Mouse (Mus musculus): ENCODE measurements at regions not wholly inside any gene's neighbourhood (a gene's known extent, or its start where the extent isn't known, plus 50 kb on each side); places are given as distances from the start of the nearest gene placed in this dataset.
"Not testable (repeated sequence)": the region's sequence is repeated elsewhere in the genome, so short reads cannot be mapped to it uniquely, and the experiment has no call there.

GRCm38 (mm10) chr17:9278046-9278445 lies 143.8 kb upstream of the Gm17728 start:
- DNase-seq (ENCODE audit: low spot score) = not testable (repeated sequence)

GRCm38 (mm10) chr17:9279481-9279880 lies 142.4 kb upstream of the Gm17728 start:
- no peak for DNase-seq (ENCODE audit: low spot score)

DNA sequence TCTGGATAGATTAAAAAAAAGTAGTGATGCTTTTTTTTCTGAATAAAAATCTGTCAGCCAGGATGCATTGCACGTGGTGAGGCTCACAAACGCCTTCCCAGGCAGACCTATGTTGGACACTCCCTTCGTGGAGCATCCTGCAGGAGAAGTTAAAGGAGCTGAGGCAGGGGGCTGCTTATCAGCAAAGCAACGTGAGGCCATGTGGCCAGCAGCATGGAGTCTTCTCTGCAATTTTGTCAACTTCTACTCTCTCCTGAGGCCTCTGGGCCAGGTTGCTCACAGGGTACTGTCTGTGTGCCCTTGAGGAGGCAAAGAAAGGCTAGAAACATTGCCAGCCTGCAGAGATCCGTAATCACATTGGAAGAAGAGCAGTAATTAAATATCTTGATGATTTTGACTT lies 140.0 kb upstream of the Gm17728 start:
- no peak for DNase-seq (ENCODE audit: low spot score)

DNA sequence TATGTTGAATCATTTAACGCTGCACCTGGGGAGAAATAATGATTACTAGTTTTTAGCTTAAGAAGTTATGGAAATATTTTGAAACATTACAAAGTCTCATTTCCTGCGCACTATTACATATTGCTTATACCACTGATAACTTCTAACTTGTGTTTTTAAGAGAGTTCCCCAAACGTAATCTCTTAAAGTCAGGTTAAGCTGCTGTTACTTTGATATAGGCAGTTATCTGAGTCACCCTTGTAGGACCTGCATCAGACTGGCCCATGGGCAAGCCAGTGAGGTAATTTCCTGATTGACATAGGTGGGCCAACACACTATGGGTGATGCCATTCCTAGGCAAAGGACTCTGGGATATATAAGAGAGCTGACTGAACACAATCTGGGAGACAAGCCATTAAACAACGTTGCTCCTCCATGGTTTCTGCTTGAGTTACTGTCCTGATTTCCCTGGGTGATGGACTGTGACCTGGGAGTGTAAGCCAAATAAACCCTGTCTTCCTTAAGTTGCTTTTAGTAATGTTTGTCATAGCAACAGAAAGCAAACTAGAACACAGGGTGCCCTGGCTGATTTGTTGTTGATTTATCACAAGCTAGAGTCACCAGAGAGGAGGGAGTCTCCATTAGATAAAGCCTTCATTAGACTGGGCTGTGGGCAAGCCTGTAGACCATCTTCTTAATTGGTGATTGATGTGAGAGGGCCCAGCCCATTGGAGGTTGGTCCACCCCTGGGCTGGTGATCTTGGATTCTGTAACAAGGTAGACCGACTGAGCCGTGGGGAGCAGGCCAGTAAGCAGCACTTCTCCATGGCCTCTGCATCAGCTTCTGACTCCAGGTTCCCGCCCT lies 139.3 kb upstream of the Gm17728 start:
- no peak for DNase-seq (ENCODE audit: low spot score)

DNA sequence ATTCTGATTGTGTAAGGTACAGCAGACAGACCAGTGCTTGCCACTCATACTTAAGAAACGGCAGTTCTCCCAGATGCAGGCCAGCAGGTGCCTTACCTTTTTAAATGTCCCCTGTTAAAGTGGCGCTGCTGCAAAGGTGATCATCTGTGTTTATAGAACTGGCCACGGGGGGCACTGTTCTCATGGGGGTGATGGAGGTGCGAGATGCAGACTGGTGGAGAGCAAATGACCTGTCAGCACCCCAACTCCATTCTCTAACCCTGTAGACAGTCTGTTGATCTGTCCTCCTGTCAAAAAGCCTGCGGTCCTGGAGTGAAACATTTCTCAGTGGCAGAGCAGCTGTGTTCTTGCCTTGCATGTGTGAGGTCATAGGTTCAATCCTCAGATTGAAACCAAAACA lies 135.4 kb upstream of the Gm17728 start:
- no peak for DNase-seq (ENCODE audit: low spot score)

- no peak for DNase-seq (ENCODE audit: low spot score)
These were observed 135.0 kb upstream of the Gm17728 start for GRCm38 (mm10) chr17:9286834-9287233.

DNA sequence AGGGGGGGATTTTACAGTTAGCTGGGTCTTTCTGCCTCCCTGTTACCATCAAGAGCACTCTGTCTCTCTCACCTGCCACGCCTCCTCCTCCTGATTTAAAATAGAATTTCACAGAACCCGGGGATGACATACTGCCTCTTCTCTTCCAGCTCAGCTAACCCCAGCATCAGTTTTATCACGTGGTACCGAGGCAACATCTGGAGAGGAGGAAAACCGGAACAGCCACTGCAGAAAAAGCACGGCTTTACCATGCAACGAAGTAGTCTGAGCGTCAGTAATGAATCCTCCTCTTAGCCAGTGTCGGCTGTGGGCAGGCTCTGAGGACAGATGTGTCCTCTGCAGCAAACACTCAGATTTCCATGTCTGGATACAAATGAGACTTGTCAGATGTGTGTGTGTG lies 134.2 kb upstream of the Gm17728 start:
- DNase-seq (ENCODE audit: low spot score) = no peak

GRCm38 (mm10) chr17:9291601-9292000 lies 130.3 kb upstream of the Gm17728 start:
- no peak for DNase-seq (ENCODE audit: low spot score)

- no peak for DNase-seq (ENCODE audit: low spot score)
These were observed 129.6 kb upstream of the Gm17728 start for GRCm38 (mm10) chr17:9292296-9292695.

DNA sequence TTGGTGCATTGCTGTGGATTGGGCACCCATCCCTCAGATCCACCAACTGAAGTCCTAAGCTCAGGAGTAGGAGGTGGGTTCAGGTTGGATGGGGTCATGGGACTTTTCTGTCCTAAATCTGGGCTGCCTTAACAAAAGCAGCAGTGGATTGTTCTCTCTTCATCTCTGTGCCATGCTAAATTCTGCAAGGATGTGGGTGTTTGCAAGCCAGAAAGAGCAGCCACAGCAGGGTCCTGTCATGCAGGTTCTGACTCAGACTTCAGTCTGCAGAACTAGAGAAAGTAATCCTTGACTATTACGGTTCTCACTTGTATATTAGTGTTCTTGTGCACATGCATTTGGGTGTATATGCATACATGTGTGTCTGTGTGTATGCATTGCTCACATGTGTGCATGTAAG lies 125.5 kb upstream of the Gm17728 start:
- no peak for DNase-seq (ENCODE audit: low spot score)

GRCm38 (mm10) chr17:9298231-9298630 lies 123.6 kb upstream of the Gm17728 start:
- DNase-seq (ENCODE audit: low spot score) = no peak

- no peak for DNase-seq (ENCODE audit: low spot score)
These were observed 120.8 kb upstream of the Gm17728 start for GRCm38 (mm10) chr17:9301101-9301501.

DNA sequence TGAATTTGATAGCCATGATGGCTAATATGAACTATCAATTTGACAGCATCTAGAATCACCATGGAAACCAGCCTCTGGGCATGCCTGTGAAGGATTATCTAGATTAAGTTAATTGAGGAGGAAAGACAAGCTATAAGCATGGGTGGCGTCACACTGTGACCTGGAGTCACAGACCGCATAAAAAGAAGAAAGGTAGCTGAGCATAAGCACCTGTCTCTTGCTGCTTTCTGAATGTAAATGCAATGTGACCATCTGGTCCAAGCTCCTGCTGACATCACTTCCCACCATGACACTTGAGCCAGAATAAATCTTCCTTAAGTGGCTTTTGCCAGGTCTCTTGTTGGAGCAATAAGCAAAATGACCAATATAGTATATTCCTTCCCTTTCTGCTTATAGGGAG lies 113.4 kb upstream of the Gm17728 start:
- DNase-seq (ENCODE audit: low spot score) = peak; percentile 23

DNA sequence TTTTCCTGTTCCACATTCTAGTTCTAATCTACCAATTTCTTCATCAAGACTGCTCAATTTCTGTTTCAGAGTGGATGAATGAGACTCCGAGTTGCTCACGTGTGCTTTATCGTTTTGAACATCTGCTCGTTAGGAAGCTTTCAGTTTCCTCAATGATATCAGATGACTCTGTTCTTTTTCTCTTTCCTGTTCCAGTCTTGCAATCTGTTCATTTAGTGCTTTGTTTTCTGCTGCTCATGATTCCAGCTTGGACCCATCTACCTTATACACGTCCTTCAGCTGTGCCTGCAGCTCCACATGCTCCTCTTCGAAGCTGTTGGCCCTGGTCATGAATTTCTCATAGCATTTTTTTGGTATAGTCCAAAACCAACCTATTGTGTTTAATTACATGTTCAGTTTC lies 99.1 kb upstream of the Gm17728 start:
- DNase-seq (ENCODE audit: low spot score) = no peak

GRCm38 (mm10) chr17:9328886-9329455 lies 92.9 kb upstream of the Gm17728 start:
- no peak for DNase-seq (ENCODE audit: low spot score)

DNA sequence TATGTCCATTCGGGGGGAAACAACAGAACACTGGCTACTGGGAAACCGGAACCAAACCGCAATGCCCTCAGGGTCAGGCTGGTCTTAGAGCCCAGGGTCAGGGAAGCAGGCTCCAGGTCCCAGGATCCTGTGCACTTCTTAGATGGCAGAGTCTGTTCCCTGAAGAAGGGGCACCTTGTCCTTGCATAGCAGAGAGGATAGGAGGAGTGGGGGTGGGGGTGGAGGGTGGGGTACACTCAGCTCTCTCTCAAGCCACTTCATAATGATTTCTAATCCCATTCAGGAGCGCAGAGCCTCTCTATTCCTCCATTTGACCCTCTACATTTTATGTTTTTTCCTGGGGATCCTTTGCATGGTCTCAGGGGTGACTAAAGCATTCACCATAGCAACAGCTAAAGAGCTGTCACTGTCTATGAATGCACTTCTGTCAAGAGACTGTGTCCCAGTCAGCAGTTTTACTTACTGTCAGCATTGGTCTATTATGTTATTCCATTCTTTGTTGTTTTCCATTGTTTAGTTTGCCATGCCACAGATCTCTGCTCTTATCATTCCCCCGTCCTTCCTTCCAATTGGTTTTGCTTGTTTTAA lies 64.2 kb upstream of the Gm17728 start:
- DNase-seq (ENCODE audit: low spot score) = no peak

All from retina, embryonic 14.5 days (tissue).